Mouse (Mus musculus): Measurements from ENCODE around the gene Mbtd1. TPM values are rescaled to one million over a fixed set of nuclear protein-coding genes. Genes with fewer than 3 reads are reported as not detected.

The Mbtd1 gene
- total RNA-seq, 2 experiments from 2014 or later, result 36.3 to 39.3 TPM

DNA sequence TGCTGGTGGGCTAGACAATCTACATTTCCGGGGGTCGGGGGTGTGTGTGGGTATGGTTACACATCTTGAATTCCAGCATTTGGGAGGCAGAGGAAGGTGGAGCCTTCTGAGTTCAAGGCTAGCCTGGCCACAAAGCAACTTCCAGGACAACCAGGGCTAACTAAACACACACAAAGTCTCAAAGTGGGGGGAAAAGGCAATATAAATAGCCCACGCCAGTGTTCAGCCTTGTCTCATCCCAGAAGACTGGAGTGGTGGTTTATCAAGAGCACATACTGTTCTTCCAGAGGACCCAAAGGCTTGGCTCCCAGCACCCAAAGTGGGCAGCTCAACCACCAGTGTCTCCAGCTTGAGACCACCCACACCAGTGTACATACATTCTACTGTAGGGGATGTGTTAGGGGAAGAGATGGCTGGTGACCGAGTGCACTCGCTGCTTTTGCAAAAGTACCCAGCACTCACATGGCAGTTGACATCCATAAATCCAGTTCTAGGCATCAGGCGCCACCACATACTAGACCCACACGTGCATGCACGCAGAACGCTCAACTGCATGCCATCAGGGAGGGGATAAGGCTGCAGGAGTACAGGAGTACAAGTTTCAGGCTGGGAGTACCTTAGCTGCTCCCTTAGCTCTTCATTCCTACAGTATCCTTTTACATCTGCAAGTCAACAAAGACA lies 63.4 kb downstream of the Mbtd1 start:
- no peak for DNase-seq

DNA sequence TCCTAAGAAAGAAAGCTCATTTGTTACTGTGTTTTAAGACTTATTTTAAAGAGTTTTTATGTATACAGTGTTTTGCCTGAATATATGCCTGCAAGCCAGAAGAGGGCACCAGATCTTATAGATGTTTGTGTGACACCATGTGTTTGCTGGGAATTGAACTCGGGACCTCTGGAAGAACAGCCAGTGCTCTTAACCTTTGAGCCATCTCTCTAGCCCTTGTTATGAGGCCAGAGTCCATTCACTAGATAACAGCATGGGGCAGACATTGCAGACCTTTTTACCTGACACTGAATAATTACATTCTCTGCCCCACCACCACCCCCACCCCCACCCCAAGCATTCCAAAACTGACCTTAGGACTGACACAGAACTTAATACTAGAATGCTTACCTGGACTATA lies 64.4 kb downstream of the Mbtd1 start:
- DNase-seq, result no peak

DNA sequence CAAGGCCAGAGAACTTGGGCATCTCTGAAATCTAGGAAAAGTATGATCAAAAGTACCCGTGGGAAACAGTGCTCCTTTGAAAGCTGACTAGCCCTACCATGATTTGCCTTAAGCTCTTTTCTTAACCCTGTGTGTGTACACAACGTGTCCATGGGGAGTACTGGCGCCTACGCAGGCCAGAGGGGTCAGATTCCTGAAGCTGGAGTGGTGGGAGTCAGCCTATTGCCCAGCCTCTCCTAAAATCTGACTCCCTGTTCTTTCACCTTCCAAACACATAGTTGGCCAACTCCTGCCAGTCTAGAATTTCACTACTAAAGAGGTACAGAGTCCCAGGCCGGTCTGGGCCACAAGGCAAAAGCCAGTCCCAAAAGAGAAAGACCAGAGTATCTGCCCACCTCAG lies 66.7 kb downstream of the Mbtd1 start:
- DNase-seq, result no peak

DNA sequence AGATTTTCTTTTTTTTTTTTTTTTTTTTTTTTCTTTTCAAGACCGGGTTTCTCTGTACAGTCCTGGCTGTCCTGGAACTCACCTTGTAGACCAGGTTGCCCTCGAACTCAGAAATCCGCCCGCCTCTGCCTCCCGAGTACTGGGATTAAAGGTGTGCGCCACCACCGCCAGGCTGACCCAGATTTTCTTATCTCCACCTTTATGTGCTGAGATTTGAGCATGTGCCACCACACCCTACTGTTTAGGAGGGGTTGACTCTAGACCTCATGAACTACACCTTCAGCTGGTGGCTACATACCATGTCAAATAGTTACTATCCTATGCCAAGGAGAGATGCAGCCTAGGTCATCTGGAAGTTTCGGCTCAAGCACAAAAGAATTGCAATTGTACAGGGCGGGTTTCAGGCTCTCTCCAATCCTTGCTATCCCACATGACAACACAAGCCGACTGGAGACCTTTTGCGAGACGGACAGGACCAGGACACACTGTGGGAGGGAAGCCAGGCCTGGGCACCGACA lies 69.1 kb downstream of the Mbtd1 start:
- no peak for DNase-seq

DNA sequence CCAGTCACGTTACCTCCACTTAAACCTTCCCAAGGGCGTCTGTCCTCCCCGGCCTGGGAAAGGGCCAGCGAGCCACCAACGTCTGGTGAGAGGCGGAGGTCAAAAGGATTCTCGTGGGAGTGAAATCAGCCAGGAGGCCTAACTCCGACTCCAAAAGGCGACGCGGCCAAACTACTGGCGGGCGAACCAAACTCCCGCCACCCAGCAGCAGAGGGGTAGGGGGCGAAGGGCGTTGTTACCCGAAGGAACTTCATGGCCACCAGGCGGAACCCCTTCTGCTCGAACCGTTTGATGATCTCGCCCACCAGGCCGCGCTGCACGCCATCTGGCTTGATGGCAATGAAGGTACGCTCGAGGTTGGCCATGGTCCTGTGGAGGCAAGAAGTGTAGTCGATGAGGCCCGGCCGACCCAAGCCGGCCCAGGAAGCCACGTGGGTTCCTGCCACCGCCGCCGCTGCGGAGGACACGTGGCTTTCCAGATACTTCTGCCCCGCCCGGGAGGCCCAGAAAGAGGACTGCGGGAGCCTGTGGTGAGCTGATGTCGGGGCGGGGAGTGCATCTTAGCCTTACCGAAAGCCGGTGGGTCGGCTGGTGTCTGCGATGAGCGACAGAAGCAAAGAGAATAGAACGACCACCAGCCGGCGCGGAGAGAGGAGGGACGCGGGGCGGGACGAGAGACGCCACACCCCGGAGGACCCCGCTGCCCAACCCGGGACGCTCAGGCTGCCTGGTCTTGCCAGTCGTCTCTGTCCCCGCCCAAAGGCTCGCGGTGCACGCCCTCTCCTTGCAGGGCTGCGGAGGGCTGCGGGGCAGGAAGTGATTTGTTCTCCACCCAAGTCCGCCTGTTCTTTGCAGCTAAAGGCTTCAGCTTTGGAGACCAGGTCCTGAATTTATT lies 69.9 kb downstream of the Mbtd1 start:
- peak; percentile 89 for DNase-seq

DNA sequence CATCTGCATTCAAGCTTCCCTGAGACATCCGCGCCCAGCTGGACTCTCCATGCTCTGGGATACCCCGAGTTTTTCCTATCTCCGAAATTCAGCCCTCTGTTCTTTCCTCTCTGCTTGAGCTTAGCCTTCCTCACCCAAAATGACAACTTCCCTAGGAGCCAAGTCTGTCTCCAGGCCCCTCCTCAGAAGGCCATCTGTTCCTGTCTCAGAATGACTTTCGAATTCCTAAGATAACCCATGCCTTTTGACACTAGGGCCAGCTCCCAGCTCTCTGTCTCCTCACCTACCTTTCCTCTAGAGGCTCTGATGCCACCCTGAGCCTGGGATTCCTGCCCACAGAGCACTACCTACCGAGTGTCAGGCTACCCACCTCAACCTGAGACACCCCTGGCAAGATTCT lies 70.5 kb downstream of the Mbtd1 start, which contains the start of gene Nme2:
Gene Nme2, minus strand, starts transcription at position 101 of the 400 bp plus-strand sequence.
- DNase-seq, result no peak

DNA sequence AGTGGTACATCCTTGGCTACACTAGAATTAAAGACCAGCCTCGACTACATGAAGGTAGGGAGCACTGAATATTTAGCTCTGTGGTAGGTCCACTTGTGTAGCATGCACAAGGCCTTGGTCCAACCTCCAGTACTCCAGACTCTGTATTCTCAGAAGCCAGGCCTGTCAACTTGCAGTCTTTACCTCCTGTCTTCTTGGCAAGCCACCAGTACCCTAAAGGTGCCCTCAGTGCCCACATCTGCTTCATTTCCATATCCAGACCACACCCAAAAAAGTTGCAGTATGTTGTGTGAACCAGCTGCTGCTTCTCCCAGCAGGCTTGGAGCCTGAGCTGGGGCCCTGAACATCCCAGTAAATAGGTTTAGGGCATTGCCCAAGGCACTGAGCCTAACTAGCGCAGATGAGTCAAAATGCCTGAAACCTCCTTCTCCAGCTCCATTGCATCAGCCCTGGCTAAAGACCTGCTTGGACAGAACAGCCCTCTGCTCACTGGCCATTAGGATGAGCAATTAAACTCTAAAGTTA lies 71.4 kb downstream of the Mbtd1 start:
- DNase-seq, result no peak

DNA sequence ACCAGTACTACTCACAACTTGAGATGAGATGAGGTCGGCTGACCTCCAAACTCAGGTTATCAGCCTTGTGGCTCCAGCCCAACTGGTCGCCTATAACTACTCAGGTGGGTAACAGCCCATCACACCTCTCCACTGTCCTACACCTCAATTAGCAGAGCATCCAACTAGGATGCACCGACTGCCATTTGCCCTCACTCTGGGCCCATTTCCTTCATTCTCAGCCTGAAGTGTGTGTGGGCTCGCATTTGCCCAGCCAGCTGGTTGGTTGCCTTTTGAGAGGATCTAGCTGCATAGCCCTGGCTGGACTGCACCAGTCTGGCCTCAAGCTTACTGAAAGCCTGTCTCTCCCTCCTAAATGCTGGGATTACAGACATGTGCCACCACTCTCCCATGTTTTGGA lies 72.1 kb downstream of the Mbtd1 start:
- no peak for DNase-seq

DNA sequence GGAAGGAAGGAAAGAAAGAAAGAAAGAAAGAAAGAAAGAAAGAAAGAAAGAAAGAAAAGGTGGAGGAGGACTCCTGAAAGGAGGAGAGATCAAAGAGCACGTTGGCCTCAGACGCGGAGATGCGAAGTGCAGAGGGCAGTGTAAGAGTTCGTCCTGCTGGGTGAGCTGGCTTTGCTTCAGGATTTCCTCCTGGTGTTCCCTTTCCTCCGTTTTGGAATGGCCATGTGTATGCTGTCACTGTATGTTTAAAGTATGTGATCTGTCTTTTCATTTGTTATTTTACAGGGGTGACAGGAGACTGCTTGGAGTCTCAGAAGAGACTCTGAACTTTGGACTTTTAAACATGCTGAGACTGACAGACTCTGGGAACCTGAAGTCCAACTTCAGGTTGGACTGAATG lies 75.8 kb downstream of the Mbtd1 start:
- no peak for DNase-seq

DNA sequence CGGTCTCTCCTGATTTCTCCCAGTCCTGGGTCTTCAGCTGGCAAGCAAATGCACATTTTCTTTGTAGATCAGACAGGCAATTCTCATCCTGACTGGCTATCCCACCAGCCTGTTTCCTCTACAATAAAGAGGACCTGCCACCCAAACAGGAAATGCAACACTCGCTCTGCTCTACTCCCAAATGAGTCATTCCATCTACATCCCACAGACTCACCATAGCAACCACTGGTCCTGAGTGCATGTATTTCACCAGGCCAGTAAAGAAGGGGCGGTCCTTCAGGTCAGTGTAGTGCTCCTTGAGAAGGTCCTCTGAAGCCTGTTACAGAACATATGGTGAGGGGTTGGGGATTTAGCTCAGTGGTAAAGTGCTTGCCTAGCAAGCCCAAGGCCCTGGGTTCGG lies 77.4 kb downstream of the Mbtd1 start:
- no peak for DNase-seq

DNA sequence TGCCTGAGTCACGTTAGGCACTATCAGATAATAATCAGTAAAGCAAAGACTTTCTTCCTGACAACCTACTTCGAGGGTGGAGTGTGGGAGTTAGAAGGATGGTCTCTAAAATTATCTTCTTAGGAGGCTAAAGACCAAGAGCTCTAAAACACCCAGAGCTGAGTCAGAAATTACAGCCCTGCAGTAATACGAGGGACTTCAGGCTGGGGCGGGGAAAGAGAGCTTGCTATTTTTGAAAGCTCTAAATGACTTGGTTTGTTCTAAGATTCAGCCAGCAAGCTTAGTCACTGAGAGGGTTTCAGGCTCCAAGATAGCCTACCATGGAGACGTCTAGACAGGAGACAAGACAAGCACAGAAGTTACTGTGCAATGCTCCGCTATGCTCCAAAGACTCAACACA lies 79.7 kb downstream of the Mbtd1 start:
- no peak for DNase-seq

DNA sequence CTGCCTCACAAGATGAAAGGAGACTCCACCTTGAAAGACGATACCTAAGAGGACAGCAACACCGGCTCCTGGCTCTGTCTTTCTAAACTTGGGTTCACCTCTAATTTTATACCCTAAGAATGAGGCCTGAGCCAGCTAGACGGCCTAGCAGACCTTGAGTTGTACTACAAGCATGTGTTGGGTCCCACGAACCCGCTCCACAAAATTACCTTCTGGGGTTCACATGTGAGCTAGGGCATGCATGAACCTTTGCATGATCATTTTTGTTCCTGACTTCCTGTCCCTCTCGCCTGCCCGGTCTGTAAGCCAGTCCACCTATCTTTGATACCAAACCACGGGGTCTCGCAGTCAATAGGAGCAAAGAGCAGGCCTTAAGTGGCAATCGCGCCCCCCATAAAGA lies 81.7 kb downstream of the Mbtd1 start:
- DNase-seq, result no peak

DNA sequence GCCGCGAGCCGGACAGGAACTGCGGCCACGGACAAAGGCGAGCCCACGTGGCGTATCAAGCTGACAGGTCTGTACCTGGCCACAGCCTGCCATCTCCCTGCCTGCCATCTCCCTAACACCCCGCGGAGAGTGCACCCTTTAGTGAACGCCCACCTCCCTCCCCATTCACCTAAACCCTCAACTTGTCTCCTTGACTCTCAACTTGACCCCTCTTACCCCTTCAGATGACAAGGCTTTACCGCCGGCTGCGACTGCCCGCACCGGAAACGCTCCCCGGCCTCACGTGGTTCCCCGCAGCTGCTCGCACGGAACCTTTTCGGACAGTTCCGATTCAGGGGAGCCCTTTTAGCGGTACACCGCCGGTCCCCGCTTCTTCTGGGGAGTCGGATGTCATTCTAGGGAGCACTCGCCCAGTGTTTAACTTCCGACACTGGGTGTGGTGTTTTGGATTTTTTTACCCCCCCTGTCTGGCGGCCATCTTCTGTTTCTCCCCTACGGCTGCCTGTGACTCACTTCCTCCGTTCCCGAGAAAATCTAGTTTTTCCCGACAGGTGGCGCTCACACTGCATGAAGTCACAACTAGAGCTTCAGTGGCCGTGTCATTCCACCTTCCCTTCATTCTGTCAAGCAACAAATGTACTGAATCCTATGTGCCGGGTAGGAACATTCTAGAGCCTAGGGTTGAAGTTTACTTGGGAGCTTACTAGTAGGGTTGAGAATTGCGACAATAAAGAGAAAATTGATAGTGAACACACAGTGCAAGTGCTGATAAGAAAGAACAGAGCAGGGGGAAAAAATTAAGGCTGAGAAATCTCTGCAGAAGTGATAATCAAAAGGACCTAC lies 82.6 kb downstream of the Mbtd1 start, which contains the start of the genes Gm20390 and Nme1:
Gene Gm20390, minus strand, starts transcription at position 289 of the 843 bp plus-strand sequence.
Gene Nme1, minus strand, starts transcription at position 517 of the 843 bp plus-strand sequence.
- peak; percentile 96 for DNase-seq

DNA sequence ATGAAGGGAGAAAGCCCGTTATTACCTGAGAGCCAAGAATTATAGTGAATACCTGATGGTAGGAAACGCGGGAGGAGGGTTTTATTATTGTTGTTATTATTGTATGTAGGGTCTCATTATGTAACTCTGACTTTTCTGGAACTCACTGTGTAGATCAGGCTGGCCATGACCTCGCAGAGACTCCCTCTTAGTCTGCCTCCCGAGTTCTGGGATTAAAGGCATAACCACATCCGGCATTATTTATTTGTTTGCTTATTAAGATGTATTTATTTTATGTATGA lies 83.1 kb downstream of the Mbtd1 start:
- no peak for DNase-seq

DNA sequence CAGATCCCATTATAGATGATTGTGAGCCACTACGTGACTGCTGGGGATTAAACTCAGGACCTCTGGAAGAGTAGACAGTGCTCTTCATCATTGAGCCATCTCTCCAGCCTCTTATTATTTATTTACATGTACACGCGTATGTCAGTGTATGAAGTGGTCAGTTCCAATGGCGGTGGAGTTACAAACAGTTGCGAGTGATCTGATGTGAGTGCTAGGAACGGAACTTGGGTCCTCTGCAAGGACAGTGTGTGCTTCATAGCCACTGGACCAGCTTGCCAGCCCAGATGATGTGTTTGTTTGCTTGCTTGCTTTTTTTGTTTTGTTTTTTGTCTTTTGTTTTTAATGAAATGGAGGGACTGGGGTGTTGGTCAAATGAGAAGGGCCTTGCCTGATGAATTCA lies 83.5 kb downstream of the Mbtd1 start:
- no peak for DNase-seq

DNA sequence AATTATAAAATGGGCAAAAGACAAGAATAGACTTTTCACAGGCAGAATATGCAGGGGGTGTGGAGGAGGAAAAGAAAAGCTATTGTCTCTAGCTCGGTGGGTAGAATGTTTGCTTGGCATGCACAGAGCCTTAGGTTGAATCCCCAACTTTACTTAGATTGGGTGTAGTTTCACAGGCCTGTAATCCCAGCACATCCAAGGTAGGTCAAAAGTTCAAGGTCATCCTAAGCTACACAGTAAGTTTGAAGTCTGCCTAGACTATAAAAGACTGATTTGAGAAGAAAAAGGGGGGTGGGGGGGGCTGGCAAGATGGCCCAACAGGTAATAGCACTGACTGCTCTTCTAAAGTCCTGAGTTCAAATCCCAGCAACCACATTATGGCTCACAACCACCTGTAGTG lies 84.1 kb downstream of the Mbtd1 start:
- DNase-seq, result no peak

DNA sequence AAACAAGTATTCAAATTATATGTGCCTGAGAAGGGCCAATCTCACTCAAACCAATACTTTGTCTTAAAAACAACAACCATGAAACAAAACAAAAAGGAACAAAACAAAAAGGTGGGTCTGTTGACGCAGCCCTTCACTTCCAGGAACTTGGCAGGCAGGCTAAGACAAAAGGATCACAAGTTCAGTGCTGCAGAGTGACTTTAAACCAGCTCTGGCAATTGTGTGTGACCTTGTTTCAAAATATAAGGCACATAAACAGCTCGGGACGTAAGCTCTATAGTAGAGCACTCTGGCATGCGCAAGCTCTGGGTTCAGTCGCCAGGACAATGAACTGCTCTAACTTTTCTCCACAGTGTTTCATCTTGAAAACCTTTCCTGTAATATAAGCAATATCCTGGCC lies 87.3 kb downstream of the Mbtd1 start:
- DNase-seq, result no peak

DNA sequence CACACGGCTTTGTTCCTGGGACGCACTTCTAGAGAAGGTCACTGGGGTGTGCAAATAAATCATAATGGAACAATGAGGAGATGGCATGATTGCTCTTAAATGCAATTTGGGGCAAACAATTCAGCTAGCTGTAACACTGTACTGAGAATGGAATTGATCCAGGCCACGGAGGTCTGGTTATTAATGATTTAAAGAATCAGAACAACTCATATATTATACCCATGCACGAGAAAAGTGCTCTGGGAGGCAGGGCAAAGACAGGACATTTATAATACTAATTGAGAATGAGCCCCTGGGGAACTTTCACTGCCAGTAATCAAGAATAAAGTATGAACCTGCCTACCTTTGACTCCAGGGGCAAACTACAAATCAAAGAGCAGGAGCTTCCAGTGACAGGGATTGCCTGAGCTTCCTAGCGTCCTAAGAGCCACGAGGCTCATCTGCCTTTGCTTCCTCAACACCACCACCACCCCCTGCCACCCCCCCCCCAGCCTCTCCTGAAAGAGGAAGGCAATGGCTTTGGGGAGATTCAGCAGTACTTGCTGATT lies 93.9 kb downstream of the Mbtd1 start:
- no peak for DNase-seq

DNA sequence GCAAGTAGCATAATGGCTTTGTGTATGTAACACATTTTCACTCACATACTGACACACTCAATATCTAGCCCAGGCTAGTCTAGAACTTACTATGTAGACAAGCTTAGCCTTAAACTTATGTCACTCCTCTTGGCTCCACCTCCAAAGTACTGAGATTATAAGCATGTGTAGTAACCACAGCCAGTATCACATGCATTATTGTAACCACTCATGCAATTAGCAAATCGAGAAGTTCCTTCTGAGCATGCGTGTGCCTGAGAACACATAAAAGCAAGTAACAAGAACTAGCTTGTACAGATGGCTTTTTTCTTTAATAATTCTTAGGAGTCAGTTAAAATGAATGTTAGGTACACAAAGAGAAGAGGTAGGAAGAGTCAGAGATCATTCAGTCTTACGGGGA lies 99.0 kb downstream of the Mbtd1 start:
- no peak for DNase-seq

DNA sequence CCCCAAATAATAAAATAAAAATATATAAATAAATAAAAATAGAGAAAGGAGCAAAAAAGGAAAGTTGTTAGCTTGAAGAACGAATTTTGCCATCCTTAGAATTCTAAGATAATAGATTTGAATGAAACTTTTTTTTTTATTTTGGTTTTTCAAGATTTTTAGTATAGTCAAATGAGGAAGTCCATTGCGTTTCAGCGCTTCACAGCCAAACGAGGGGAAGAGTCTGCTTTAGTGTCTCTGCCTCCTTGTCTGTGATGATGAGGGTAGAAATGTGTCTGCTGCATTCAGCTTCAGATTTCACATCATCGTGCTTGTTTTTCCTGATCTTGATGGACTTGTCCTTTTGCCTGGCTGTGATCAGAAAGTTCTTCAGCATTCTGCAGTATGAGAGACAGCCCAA lies 99.6 kb downstream of the Mbtd1 start:
- DNase-seq, result no peak

DNA sequence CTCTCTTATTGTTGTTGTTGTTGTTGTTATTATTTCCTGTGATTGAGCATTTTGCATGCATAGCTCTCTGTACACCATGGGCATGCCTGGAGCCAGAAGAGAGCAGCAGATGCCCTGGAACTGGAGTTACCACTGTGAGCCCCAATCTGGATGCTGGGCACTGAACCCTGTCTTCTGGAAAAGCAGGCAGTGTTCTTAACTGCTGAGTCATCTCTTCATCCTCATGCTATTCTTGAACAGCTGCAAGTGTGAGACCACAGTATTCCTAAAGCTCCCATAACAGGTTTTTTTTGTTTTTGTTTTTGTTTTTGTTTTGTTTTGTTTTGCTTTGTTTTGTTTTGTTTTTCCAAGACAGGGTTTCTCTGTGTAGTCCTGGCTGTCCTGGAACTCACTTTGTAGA lies 100.6 kb downstream of the Mbtd1 start:
- DNase-seq, result no peak

DNA sequence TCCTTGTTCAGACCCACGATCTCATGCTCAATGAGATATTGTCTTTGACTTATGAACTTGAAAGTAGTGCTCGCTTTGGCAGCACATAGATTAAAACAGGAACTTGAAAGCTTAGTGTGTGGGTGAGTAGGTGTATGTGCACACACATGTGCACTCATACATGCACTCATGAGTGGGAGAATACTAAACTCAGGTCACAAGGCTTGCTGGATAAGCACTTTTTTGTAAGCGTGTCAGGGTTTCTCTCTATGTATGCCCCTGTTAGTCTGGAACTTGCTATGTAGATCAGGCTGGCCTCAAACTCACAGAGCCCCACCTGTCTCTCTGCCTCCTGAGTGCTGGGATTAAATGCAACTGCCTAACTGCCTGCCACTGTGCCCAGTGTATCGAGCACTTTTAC lies 101.4 kb downstream of the Mbtd1 start:
- DNase-seq, result no peak
